Mouse (Mus musculus) layer of hippocampus, adult 8-10 months (tissue): ENCODE measurements at regions not wholly inside any gene's neighbourhood (a gene's known extent, or its start where the extent isn't known, plus 50 kb on each side); places are given as distances from the start of the nearest gene placed in this dataset.
"Not testable (repeated sequence)": the region's sequence is repeated elsewhere in the genome, so short reads cannot be mapped to it uniquely, and the experiment has no call there.

ENCODE experiments used
- DNase-seq, 2 experiments: peaks; one replicate each; pipeline ENCODE4 v3.0.0; 2022; ENCODE audit warnings: low spot score in 2 of 2

- no peak for DNase-seq
These were observed 173.7 kb downstream of the Alg10b start for GRCm38 (mm10) chr15:90397691-90398377.

- no peak for DNase-seq
These were observed 176.5 kb downstream of the Alg10b start for GRCm38 (mm10) chr15:90400326-90401280.

- no peak for DNase-seq
These were observed 196.7 kb downstream of the Alg10b start for GRCm38 (mm10) chr15:90420776-90421175.

- DNase-seq, result no peak
These were observed 198.1 kb downstream of the Alg10b start for GRCm38 (mm10) chr15:90422122-90422614.

DNA sequence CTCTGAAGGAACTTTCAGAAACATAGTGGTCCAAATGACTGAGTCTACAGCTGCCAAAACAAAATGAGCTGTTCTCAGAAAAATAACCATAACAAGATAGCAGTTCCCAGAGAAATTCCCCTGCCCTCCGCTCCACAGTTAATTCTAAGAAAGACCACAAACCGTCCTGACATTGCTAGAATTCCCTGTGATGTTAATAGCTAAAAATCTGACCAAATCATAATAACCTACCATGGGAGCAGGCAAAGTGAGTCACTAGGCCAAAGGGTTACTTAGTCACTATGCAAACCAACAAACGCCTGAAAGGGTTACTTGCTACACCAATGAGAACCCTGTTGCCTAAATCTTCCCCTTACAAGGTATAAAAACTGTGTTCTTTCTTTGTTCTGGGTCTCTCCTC is 206.9 kb downstream of the Alg10b start:
- DNase-seq, result not testable (repeated sequence)

GRCm38 (mm10) chr15:90432154-90432553 is 208.0 kb downstream of the Alg10b start:
- no peak for DNase-seq

- DNase-seq, result no peak
These were observed 211.2 kb downstream of the Alg10b start for GRCm38 (mm10) chr15:90435286-90435685.
